8 mouse cellular contexts compared by ENCODE assay signal in genomic region chr9:108936418-108937364, GRCm38 (mm10). TPM values are rescaled to one million over a fixed set of nuclear protein-coding genes. Genes with fewer than 3 reads are reported as not detected.
A peak's percentile ranks its signal among the peaks of the same experiment; 100 is the strongest.
DNase-seq lines count a peak whose midpoint lies in the region; ATAC-seq and TF ChIP-seq lines count a peak whose summit lies in the region.

Uqcrc1 (plus strand) TSS chr9:108936633.

- no peaks in the 10 kb centered on the region for H3K9me3 ChIP-seq in heart, embryonic 12.5 days (replicated peaks)
- no peaks in the 10 kb centered on the region for H3K9me3 ChIP-seq in kidney, postnatal 0 days (replicated peaks; ENCODE audit: low read length)
- no peaks in the 10 kb centered on the region for H3K9me3 ChIP-seq in liver, embryonic 11.5 days (ENCODE audit: control insufficient read depth, low read length)
- no peaks in the 10 kb centered on the region for H3K9me3 ChIP-seq in stomach, embryonic 14.5 days (ENCODE audit: control insufficient read depth, low read depth, low read length)

- WGBS in heart, embryonic 12.5 days: under 1% methylated on average over 58 of the region's 58 CpGs
- under 1% methylated on average over 52 of the region's 58 CpGs for WGBS in kidney, postnatal 0 days
- under 1% methylated on average over 58 of the region's 58 CpGs for WGBS in liver, embryonic 11.5 days
- 1% methylated on average over 58 of the region's 58 CpGs for WGBS in stomach, embryonic 14.5 days

- peak within 1 kb of the TSS; percentile 78 for H3K4me2 ChIP-seq in heart, embryonic 12.5 days
- peak within 1 kb of the TSS; percentile 70 for H3K4me2 ChIP-seq in kidney, postnatal 0 days (ENCODE audit: low read length)
- peak within 1 kb of the TSS; percentile 89 for H3K4me2 ChIP-seq in liver, embryonic 11.5 days
- H3K4me2 ChIP-seq in stomach, embryonic 14.5 days (replicated peaks; ENCODE audit: low read depth, low read length): peak within 1 kb of the TSS; percentile 75

- H3K9ac ChIP-seq in heart, embryonic 12.5 days: peak within 1 kb of the TSS; percentile 98
- peak within 1 kb of the TSS; percentile 85 for H3K9ac ChIP-seq in kidney, postnatal 0 days (ENCODE audit: low read depth, low read length)
- H3K9ac ChIP-seq in liver, embryonic 11.5 days (ENCODE audit: low read depth, low read length): peak within 1 kb of the TSS; percentile 94
- H3K9ac ChIP-seq in stomach, embryonic 14.5 days (replicated peaks; ENCODE audit: low read depth, low read length): peak within 1 kb of the TSS; percentile 91

- peak; percentile 93 for TF ChIP-seq CTCF in kidney, postnatal 0 days (IDR thresholded peaks at IDR 0.05; ENCODE audit: low read depth)

- peak within 1 kb of the TSS; percentile 98 for H3K4me3 ChIP-seq in heart, embryonic 12.5 days
- peak within 1 kb of the TSS; percentile 88 for H3K4me3 ChIP-seq in kidney, postnatal 0 days (replicated peaks; ENCODE audit: low read depth, low read length)
- H3K4me3 ChIP-seq in liver, embryonic 11.5 days (ENCODE audit: low read depth, low read length): peak within 1 kb of the TSS; percentile 96
- peak within 1 kb of the TSS; percentile 84 for H3K4me3 ChIP-seq in stomach, embryonic 14.5 days (ENCODE audit: low read depth, low read length)

- H3K27ac ChIP-seq in heart, embryonic 12.5 days (ENCODE audit: poor library complexity, severe bottlenecking): peak within 1 kb of the TSS; percentile 87
- peak within 1 kb of the TSS; percentile 79 for H3K27ac ChIP-seq in kidney, postnatal 0 days
- H3K27ac ChIP-seq in liver, embryonic 11.5 days (ENCODE audit: low read depth, low read length): peak within 1 kb of the TSS; percentile 1
- H3K27ac ChIP-seq in stomach, embryonic 14.5 days (ENCODE audit: low read length): peak within 1 kb of the TSS; percentile 56; the same call in 1 of the 2 replicates

- peaks cover 37% of the 10 kb centered on the region for H3K36me3 ChIP-seq in heart, embryonic 12.5 days
- peaks cover 25% of the 10 kb centered on the region for H3K36me3 ChIP-seq in kidney, postnatal 0 days (ENCODE audit: insufficient read depth, low read length)
- peaks cover 23% of the 10 kb centered on the region for H3K36me3 ChIP-seq in liver, embryonic 11.5 days (ENCODE audit: control insufficient read depth, insufficient read depth, low read length)
- peaks cover 20% of the 10 kb centered on the region for H3K36me3 ChIP-seq in stomach, embryonic 14.5 days (ENCODE audit: control insufficient read depth, insufficient read depth, low read length)

- H3K27me3 ChIP-seq in heart, embryonic 12.5 days (replicated peaks): no peaks in the 10 kb centered on the region
- no peaks in the 10 kb centered on the region for H3K27me3 ChIP-seq in kidney, postnatal 0 days (ENCODE audit: insufficient read depth, low read length)
- no peaks in the 10 kb centered on the region for H3K27me3 ChIP-seq in liver, embryonic 11.5 days (replicated peaks; ENCODE audit: control insufficient read depth, insufficient read depth, low read length)
- H3K27me3 ChIP-seq in stomach, embryonic 14.5 days (ENCODE audit: control insufficient read depth, insufficient read depth, low read length): no peaks in the 10 kb centered on the region

- peak; percentile 98 for DNase-seq in CD4-positive helper T cell, adult 2 months (ENCODE audit: low read depth, low spot score)
- peak; percentile 90 for DNase-seq in brain, embryonic 18.5 days (ENCODE audit: low read depth, low spot score)
- DNase-seq in kidney, postnatal 0 days (ENCODE audit: low spot score): peak; percentile 98
- DNase-seq in liver, embryonic 11.5 days (ENCODE audit: low spot score): peak; percentile 87
- peak; percentile 100 for DNase-seq in naive thymus-derived CD4-positive, alpha-beta T cell, adult 2 months (ENCODE audit: low read depth)

- peak; percentile 96 for ATAC-seq in erythroid progenitor cell, adult 5-6 weeks (replicated peaks; ENCODE audit: low FRiP score, poor library complexity, severe bottlenecking)
- peak; percentile 85 for ATAC-seq in heart, embryonic 12.5 days (ENCODE audit: insufficient number of reproducible peaks, low FRiP score)
- ATAC-seq in kidney, postnatal 0 days (replicated peaks; ENCODE audit: low FRiP score, low read depth): peak; percentile 95
- peak; percentile 84 for ATAC-seq in liver, embryonic 11.5 days (replicated peaks; ENCODE audit: low FRiP score)
- ATAC-seq in stomach, embryonic 14.5 days (ENCODE audit: insufficient number of reproducible peaks, insufficient read depth, low FRiP score, low read depth): peak; percentile 90

- H3K4me1 ChIP-seq in heart, embryonic 12.5 days (replicated peaks): peaks cover 5% of the 10 kb centered on the region
- H3K4me1 ChIP-seq in kidney, postnatal 0 days (replicated peaks; ENCODE audit: insufficient read depth, low read length): no peaks in the 10 kb centered on the region
- H3K4me1 ChIP-seq in liver, embryonic 11.5 days (replicated peaks; ENCODE audit: control insufficient read depth, insufficient read depth, low read length): peaks cover 3% of the 10 kb centered on the region
- peaks cover 4% of the 10 kb centered on the region for H3K4me1 ChIP-seq in stomach, embryonic 14.5 days (ENCODE audit: control insufficient read depth, insufficient read depth, low read length)

RNA-seq across cellular contexts. Expression of gene Uqcrc1, which starts in this region (rescaled TPM):
- total RNA-seq in erythroid progenitor cell, adult 5-6 weeks (2015; ENCODE audit: low replicate concordance): 65.8 and 68.8 TPM in 2 replicates
- total RNA-seq in erythroid progenitor cell, adult 5-6 weeks (2017; ENCODE audit: low replicate concordance): 100 and 108 TPM in 2 replicates
- polyA plus RNA-seq in heart, embryonic 12.5 days (2016; fragmentation: Nextera tagmentation; extraction: Ambion mirVana): 738 and 745 TPM in 2 replicates
- 662 and 717 TPM in 2 replicates for polyA plus RNA-seq in kidney, postnatal 0 days (2015; fragmentation: Nextera tagmentation; extraction: Ambion mirVana)
- polyA plus RNA-seq in liver, embryonic 11.5 days (2014; fragmentation: Nextera tagmentation; extraction: Ambion mirVana): 547 and 583 TPM in 2 replicates
- 456 and 466 TPM in 2 replicates for polyA plus RNA-seq in stomach, embryonic 14.5 days (2014; fragmentation: Nextera tagmentation; extraction: Ambion mirVana)

Comparison
In these comparisons a context has a peak if more than half of its experiments do, and no peak if none do; other contexts are left out.
1. Peak in every context shown above with its lines: DNase-seq, ATAC-seq, H3K4me3 ChIP-seq and H3K27ac ChIP-seq.
2. H3K27ac ChIP-seq: peak in every context shown above with its lines; median percentile 87 in heart, embryonic 12.5 days; 79 in kidney, postnatal 0 days; 56 in stomach, embryonic 14.5 days; 1 in liver, embryonic 11.5 days.